Mouse (Mus musculus): ENCODE data around the gene Plcg1.

Plcg1 gene

GRCm38 (mm10) chr2:160731117-160731838, at the start of gene Plcg1:
TSS of gene Plcg1 (plus strand) at chr2:160731300.
- in situ Hi-C loops (cut with MboI), result no loop called here

- in situ Hi-C loops (cut with MboI), result no loop called here
These were observed 30.8 kb upstream of the Plcg1 start for GRCm38 (mm10) chr2:160700271-160700670.

GRCm38 (mm10) chr2:160701603-160702002, 29.5 kb upstream of the Plcg1 start:
- in situ Hi-C loops (cut with MboI), result no loop called here

DNA sequence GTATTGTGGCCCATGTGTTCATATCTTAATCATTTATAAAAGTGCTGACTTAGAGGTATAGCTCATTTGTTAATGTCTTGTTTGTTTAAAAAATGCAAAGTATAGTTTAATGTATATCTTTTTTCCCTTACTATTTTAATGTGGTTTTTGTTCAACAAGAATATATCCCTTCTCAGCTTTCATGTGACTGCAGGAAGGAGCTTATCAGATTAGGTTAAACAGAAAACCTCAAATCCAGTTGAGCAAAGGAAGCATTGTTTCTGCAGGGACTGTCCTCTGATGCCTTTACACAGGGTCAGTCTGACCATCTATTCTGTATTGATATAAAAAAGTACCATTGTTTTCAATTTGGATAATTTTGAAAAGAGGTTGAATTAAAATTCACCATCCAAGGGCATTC, 28.3 kb upstream of the Plcg1 start:
- in situ Hi-C loops (cut with MboI), result no loop called here

GRCm38 (mm10) chr2:160707673-160708072, 23.4 kb upstream of the Plcg1 start:
- in situ Hi-C loops (cut with MboI), result no loop called here

DNA sequence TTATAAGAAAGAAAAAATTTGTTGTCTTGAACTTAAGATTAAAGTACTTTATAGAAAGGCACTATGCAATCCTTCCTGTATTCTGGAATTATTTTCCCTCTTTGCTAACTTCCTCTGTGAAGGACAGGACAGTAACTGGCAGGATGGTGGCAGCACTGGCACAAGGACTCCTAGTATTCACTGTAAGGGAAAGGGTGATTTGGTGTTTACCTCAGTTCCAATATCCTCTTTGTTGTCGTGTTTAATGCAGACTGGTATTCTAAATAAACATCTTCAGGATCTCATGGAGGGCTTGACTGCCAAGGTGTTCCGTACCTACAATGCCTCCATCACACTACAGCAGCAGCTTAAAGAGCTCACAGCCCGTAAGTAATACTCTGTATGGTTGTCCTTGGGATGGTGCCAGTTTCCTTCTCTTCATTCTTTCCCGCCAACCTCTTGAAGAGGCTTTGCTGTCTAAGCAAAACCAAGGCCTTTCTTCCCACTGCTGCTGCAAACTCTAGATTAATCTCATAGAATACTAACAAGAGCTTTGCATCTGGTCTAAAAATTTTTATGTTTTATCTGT, 15.6 kb upstream of the Plcg1 start:
- in situ Hi-C loops (cut with MboI), result no loop called here

DNA sequence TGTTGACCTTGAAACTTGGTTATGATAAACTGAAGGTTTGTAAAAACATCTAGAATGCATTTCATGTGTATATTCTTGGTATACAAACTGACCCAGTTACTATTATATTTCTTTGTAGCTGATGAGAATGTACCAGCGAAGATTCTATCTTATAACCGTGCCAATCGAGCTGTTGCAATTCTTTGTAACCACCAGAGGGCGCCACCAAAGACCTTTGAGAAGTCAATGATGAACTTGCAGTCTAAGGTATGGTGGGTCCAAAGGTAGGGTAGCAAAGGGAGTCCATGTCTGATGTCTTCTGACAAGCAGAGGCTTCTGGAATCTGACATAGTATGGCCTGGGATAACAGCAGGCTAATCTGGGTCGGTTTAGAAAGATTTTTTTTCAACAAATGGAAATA, 13.8 kb upstream of the Plcg1 start:
- in situ Hi-C loops (cut with MboI), result no loop called here

- in situ Hi-C loops (cut with MboI), result no loop called here
These were observed 12.3 kb upstream of the Plcg1 start for GRCm38 (mm10) chr2:160718811-160719210.

DNA sequence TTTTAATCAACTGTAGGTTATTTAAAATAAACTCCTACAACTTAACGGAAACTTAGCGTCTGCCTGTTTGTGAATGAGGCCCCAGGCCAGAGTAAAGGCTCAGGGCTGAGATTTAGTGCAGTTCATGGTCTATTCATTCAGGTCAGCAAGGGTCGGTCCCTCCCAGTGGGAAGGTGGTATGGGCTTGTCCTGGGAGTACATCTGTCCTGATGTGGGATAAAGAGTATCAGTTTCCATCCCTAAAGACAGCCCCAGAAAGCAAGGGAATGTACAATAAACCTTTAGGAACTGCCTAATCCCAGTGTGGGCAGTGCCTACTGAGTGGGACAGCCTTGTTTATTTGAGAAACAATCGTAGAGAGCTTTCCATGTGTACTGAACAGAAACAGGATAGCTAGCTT, 8.4 kb upstream of the Plcg1 start:
- in situ Hi-C loops (cut with MboI), result loop anchor here (10.0 kb wide), 1 partner anchor 152 kb away; the partner anchor contains the start of gene Zhx3

DNA sequence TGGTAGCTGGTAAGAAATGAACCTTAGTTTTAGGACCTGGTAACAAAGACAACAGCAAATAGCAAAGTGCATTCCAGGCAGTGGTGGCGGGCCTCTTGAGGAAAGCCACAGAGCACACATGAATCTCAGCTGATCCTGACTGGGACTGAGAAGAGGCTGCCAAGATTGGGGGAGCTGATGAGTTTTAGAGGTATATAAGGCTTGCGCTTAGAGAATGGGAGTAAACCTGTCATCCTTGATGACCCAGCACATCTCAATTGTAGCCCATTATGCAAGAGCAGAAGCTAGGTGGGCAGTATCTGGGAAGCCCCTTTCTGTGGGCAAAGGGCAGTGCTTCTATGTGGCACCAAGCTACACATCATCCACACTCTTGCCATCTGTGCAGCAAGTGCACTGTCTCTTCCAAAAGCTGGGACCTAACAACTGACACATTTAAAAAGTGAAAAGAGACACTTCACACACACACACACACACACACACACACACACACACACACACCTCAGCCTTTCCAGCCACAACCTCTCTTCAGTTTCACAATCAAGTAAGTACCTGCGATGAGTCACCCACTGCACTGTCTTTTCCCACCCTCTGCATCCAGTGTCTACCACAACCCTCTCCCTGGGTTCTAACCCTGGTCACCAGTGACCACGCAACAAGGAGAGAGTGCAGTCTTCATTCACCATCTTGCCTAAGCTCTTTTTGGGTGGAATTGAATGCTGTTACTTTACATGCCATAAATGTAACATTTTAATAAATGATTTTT, 7.3 kb upstream of the Plcg1 start:
- in situ Hi-C loops (cut with MboI), result loop anchor here (10.0 kb wide), 1 partner anchor 151 kb away; the partner anchor contains the start of gene Zhx3

- in situ Hi-C loops (cut with MboI), result loop anchor here (10.0 kb wide), 1 partner anchor 150 kb away; the partner anchor contains the start of gene Zhx3
These were observed 6.6 kb upstream of the Plcg1 start for GRCm38 (mm10) chr2:160724536-160724935.

GRCm38 (mm10) chr2:160725877-160726864, 4.9 kb upstream of the Plcg1 start:
- in situ Hi-C loops (cut with MboI), result loop anchor here (10.0 kb wide), 1 partner anchor 149 kb away; the partner anchor contains the start of gene Zhx3

GRCm38 (mm10) chr2:160728972-160729371, 2.1 kb upstream of the Plcg1 start:
- in situ Hi-C loops (cut with MboI), result loop anchor here (10.0 kb wide), 1 partner anchor 146 kb away; the partner anchor contains the start of gene Zhx3

- in situ Hi-C loops (cut with MboI), result loop anchor here (10.0 kb wide), 1 partner anchor 145 kb away; the partner anchor contains the start of gene Zhx3
These were observed 1.7 kb upstream of the Plcg1 start for GRCm38 (mm10) chr2:160729436-160729835.

DNA sequence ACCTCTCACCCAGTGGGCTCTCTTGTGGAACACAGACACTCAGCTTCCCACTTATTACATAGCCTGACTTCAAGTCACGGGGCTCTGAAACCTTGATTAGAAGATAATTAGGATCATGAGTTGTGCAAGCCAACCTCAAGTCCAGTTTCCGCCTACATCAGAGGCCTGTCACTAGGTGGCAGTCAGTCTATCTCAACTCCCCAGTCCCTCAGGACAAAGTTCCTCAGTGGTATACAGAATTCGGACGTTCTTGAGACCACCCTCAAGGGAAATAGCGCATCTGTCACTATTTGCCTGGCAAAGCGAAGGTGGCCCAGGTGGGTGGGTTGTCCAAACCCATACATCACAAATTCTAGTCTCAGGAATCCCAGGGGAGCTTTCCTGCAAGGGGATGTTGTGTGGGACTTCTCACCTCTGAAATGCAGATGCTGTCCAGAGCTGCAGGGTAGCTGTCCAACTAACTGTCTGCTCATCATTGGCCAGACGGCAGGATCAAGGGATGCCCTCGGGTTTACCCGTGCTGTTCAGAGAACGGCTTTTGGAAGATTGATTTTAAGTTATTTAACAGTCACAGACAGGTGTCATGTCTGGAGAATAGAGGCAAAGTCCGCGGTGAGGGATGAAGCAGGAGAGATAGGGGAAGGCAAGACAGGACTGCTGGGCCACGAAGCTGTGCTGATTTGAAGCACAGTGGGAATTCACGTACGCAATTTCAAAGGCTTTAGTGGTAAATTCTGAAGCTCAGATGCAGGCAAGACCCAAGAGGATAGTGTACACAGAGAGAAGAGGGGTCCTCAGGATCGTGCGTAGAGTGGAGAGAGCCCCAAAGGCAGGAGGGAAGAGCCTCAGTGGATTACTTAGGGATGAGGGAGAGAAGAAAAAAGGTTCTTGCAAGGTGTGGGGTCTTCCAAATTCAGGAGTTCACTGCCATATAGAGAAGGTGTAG, 976 bp upstream of the Plcg1 start:
- in situ Hi-C loops (cut with MboI), result loop anchor here (10.0 kb wide), 1 partner anchor 145 kb away; the partner anchor contains the start of gene Zhx3

- in situ Hi-C loops (cut with MboI), result no loop called here
These were observed 343 bp upstream of the Plcg1 start for GRCm38 (mm10) chr2:160730797-160731116.

GRCm38 (mm10) chr2:160731839-160732261, 750 bp downstream of the Plcg1 start:
- in situ Hi-C loops (cut with MboI), result no loop called here

GRCm38 (mm10) chr2:160732420-160732995, 1.4 kb downstream of the Plcg1 start:
- in situ Hi-C loops (cut with MboI), result no loop called here

- in situ Hi-C loops (cut with MboI), result no loop called here
These were observed 2.0 kb downstream of the Plcg1 start for GRCm38 (mm10) chr2:160733131-160733531.

DNA sequence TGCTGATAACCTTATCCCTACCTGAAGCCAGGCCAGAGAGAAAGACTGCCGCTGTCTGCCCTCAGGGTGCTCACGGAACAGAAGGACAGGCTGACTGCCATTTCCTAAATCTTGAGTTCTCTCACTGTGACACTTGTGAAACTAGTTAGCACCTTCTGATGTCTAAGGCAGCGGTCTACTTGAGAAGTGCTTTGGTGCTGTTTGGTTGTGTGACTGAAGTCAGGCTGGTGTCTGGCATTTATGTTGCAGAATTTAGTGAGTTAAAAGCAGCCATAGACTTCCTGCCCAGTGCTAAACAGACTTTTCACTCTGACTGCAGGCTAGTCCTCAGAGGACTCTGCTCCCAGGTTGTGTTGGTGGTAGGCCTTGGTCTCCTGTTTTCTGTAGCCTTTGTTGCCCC, 3.2 kb downstream of the Plcg1 start:
- in situ Hi-C loops (cut with MboI), result no loop called here
